Mouse (Mus musculus): ENCODE measurements around the gene Sytl1. TPM values are rescaled to one million over a fixed set of nuclear protein-coding genes. Genes with fewer than 3 reads are reported as not detected.

Gene Sytl1
- polyA plus RNA-seq, 1 experiment, result not detected

GRCm38 (mm10) chr4:133281951-133282481 is 19.1 kb upstream of the Sytl1 start:
- no peak overlapping the region for H3K4me3 ChIP-seq (ENCODE audit: insufficient read depth, low read length)
- TF ChIP-seq POLR2A (IDR thresholded peaks at IDR 0.05; ENCODE audit: borderline replicate concordance, low read depth, low read length) (no peak), CTCF (IDR thresholded peaks at IDR 0.05; ENCODE audit: low read depth, low read length) (no peak)
- peaks cover 9% of the 10 kb centered on the region for H3K4me1 ChIP-seq (ENCODE audit: control insufficient read depth, insufficient read depth, low read length)
- no peak overlapping the region for H3K27ac ChIP-seq (ENCODE audit: insufficient read depth, low read depth, low read length)

- H3K4me1 ChIP-seq (ENCODE audit: control insufficient read depth, insufficient read depth, low read length), result peaks cover 9% of the 10 kb centered on the region
- no peak overlapping the region for H3K4me3 ChIP-seq (ENCODE audit: insufficient read depth, low read length)
- TF ChIP-seq POLR2A (IDR thresholded peaks at IDR 0.05; ENCODE audit: borderline replicate concordance, low read depth, low read length) (no peak), CTCF (IDR thresholded peaks at IDR 0.05; ENCODE audit: low read depth, low read length) (no peak)
Measured at GRCm38 (mm10) chr4:133281513-133281912, 18.6 kb upstream of the Sytl1 start.

GRCm38 (mm10) chr4:133278482-133278881 is 15.6 kb upstream of the Sytl1 start:
- H3K4me3 ChIP-seq (ENCODE audit: insufficient read depth, low read length), result no peak overlapping the region
- H3K27ac ChIP-seq (ENCODE audit: insufficient read depth, low read depth, low read length), result peak overlapping the region; percentile 68; the same call in 1 of the 2 replicates
- TF ChIP-seq CTCF (IDR thresholded peaks at IDR 0.05; ENCODE audit: low read depth, low read length) (no peak), POLR2A (IDR thresholded peaks at IDR 0.05; ENCODE audit: borderline replicate concordance, low read depth, low read length) (no peak)
- H3K4me1 ChIP-seq (ENCODE audit: control insufficient read depth, insufficient read depth, low read length), result peaks cover 18% of the 10 kb centered on the region

More at GRCm38 (mm10) chr4:133281513-133281912, 18.6 kb upstream of the Sytl1 start:
- H3K27ac ChIP-seq (ENCODE audit: insufficient read depth, low read depth, low read length), result no peak overlapping the region

GRCm38 (mm10) chr4:133278067-133278466 is 15.2 kb upstream of the Sytl1 start:
- TF ChIP-seq CTCF (IDR thresholded peaks at IDR 0.05; ENCODE audit: low read depth, low read length), result no peak
- peaks cover 18% of the 10 kb centered on the region for H3K4me1 ChIP-seq (ENCODE audit: control insufficient read depth, insufficient read depth, low read length)
- peak overlapping the region; percentile 80 for H3K4me3 ChIP-seq (ENCODE audit: insufficient read depth, low read length)
- peak overlapping the region; percentile 68 for H3K27ac ChIP-seq (ENCODE audit: insufficient read depth, low read depth, low read length)

- Histone ChIP-seq H3K27ac (ENCODE audit: insufficient read depth, low read depth, low read length) (peak within 1 kb of the TSS; percentile 68), H3K4me3 (ENCODE audit: insufficient read depth, low read length) (peak within 1 kb of the TSS; percentile 80), H3K4me1 (ENCODE audit: control insufficient read depth, insufficient read depth, low read length) (peaks cover 18% of the 10 kb centered on the region)
- no peak for TF ChIP-seq CTCF (IDR thresholded peaks at IDR 0.05; ENCODE audit: low read depth, low read length)
- no peak for TF ChIP-seq POLR2A (IDR thresholded peaks at IDR 0.05; ENCODE audit: borderline replicate concordance, low read depth, low read length)
Measured at GRCm38 (mm10) chr4:133277104-133278026, 14.5 kb upstream of the Sytl1 start, which contains the start of gene Tmem222. Gene Tmem222, minus strand, starts transcription at chr4:133277792.

- H3K4me3 ChIP-seq (ENCODE audit: insufficient read depth, low read length), result no peak overlapping the region
- no peak overlapping the region for H3K27ac ChIP-seq (ENCODE audit: insufficient read depth, low read depth, low read length)
- H3K4me1 ChIP-seq (ENCODE audit: control insufficient read depth, insufficient read depth, low read length), result peaks cover 6% of the 10 kb centered on the region
- TF ChIP-seq CTCF (IDR thresholded peaks at IDR 0.05; ENCODE audit: low read depth, low read length) (no peak), POLR2A (IDR thresholded peaks at IDR 0.05; ENCODE audit: borderline replicate concordance, low read depth, low read length) (no peak)
Measured at GRCm38 (mm10) chr4:133270929-133271328, 8.0 kb upstream of the Sytl1 start.

- Histone ChIP-seq H3K4me3 (ENCODE audit: insufficient read depth, low read length) (no peak overlapping the region), H3K4me1 (ENCODE audit: control insufficient read depth, insufficient read depth, low read length) (no peaks in the 10 kb centered on the region), H3K27ac (ENCODE audit: insufficient read depth, low read depth, low read length) (no peak overlapping the region)
- TF ChIP-seq CTCF (IDR thresholded peaks at IDR 0.05; ENCODE audit: low read depth, low read length) (no peak), POLR2A (IDR thresholded peaks at IDR 0.05; ENCODE audit: borderline replicate concordance, low read depth, low read length) (no peak)
Measured at GRCm38 (mm10) chr4:133269596-133269995, 6.7 kb upstream of the Sytl1 start.

GRCm38 (mm10) chr4:133268931-133269330 is 6.0 kb upstream of the Sytl1 start:
- Histone ChIP-seq H3K4me1 (ENCODE audit: control insufficient read depth, insufficient read depth, low read length) (no peaks in the 10 kb centered on the region), H3K4me3 (ENCODE audit: insufficient read depth, low read length) (no peak overlapping the region), H3K27ac (ENCODE audit: insufficient read depth, low read depth, low read length) (no peak overlapping the region)
- TF ChIP-seq POLR2A (IDR thresholded peaks at IDR 0.05; ENCODE audit: borderline replicate concordance, low read depth, low read length), result no peak
- TF ChIP-seq CTCF (IDR thresholded peaks at IDR 0.05; ENCODE audit: low read depth, low read length), result no peak

- H3K4me1 ChIP-seq (ENCODE audit: control insufficient read depth, insufficient read depth, low read length), result no peaks in the 10 kb centered on the region
- no peak overlapping the region for H3K4me3 ChIP-seq (ENCODE audit: insufficient read depth, low read length)
- no peak overlapping the region for H3K27ac ChIP-seq (ENCODE audit: insufficient read depth, low read depth, low read length)
- TF ChIP-seq CTCF (IDR thresholded peaks at IDR 0.05; ENCODE audit: low read depth, low read length) (no peak), POLR2A (IDR thresholded peaks at IDR 0.05; ENCODE audit: borderline replicate concordance, low read depth, low read length) (no peak)
Measured at GRCm38 (mm10) chr4:133266248-133266880, 3.5 kb upstream of the Sytl1 start.

All from bone marrow macrophage, adult 2 months (primary cell).